Mouse (Mus musculus): ENCODE measurements around the gene Bckdk. TPM values are rescaled to one million over a fixed set of nuclear protein-coding genes. Genes with fewer than 3 reads are reported as not detected.
"Not testable (repeated sequence)": the region's sequence is repeated elsewhere in the genome, so short reads cannot be mapped to it uniquely, and the experiment has no call there.

Bckdk gene
- polyA plus RNA-seq, 1 experiment from 2014 or later, result 80.5 TPM

GRCm38 (mm10) chr7:127895891-127896290 is 8.0 kb upstream of the Bckdk start:
- not testable (repeated sequence) for DNase-seq (ENCODE audit: low spot score)

GRCm38 (mm10) chr7:127896384-127896783 is 7.5 kb upstream of the Bckdk start:
- peak; percentile 57 for DNase-seq (ENCODE audit: low spot score)

GRCm38 (mm10) chr7:127897542-127897941 is 6.3 kb upstream of the Bckdk start:
- DNase-seq (ENCODE audit: low spot score), result no peak

- peak; percentile 57 for DNase-seq (ENCODE audit: low spot score)
Measured at GRCm38 (mm10) chr7:127898179-127898956, 5.5 kb upstream of the Bckdk start.

- peak; percentile 46 for DNase-seq (ENCODE audit: low spot score)
Measured at GRCm38 (mm10) chr7:127899997-127900396, 3.9 kb upstream of the Bckdk start.

GRCm38 (mm10) chr7:127901772-127902171 is 2.1 kb upstream of the Bckdk start:
- DNase-seq (ENCODE audit: low spot score), result no peak

GRCm38 (mm10) chr7:127907939-127908338 is 4.1 kb downstream of the Bckdk start:
- DNase-seq (ENCODE audit: low spot score), result no peak

GRCm38 (mm10) chr7:127908656-127909055 is 4.8 kb downstream of the Bckdk start:
- no peak for DNase-seq (ENCODE audit: low spot score)

GRCm38 (mm10) chr7:127912190-127912871 is 8.4 kb downstream of the Bckdk start, which contains the start of gene Kat8:
Gene Kat8 (plus strand): TSS chr7:127912516.
- peak; percentile 91 for DNase-seq (ENCODE audit: low spot score)

GRCm38 (mm10) chr7:127912938-127913337 is 9.1 kb downstream of the Bckdk start:
- no peak for DNase-seq (ENCODE audit: low spot score)

GRCm38 (mm10) chr7:127915293-127915692 is 11.4 kb downstream of the Bckdk start:
- no peak for DNase-seq (ENCODE audit: low spot score)

GRCm38 (mm10) chr7:127918203-127918602 is 14.3 kb downstream of the Bckdk start:
- peak; percentile 67 for DNase-seq (ENCODE audit: low spot score)

GRCm38 (mm10) chr7:127919290-127919689 is 15.4 kb downstream of the Bckdk start:
- DNase-seq (ENCODE audit: low spot score), result no peak

- DNase-seq (ENCODE audit: low spot score), result no peak
Measured at GRCm38 (mm10) chr7:127921516-127921915, 17.6 kb downstream of the Bckdk start.

- no peak for DNase-seq (ENCODE audit: low spot score)
Measured at GRCm38 (mm10) chr7:127922451-127923275, 18.8 kb downstream of the Bckdk start.

GRCm38 (mm10) chr7:127923714-127924113 is 19.8 kb downstream of the Bckdk start:
- no peak for DNase-seq (ENCODE audit: low spot score)

GRCm38 (mm10) chr7:127925252-127925651 is 21.4 kb downstream of the Bckdk start:
- no peak for DNase-seq (ENCODE audit: low spot score)

GRCm38 (mm10) chr7:127926066-127926465 is 22.2 kb downstream of the Bckdk start:
- no peak for DNase-seq (ENCODE audit: low spot score)

- no peak for DNase-seq (ENCODE audit: low spot score)
Measured at GRCm38 (mm10) chr7:127926846-127927245, 23.0 kb downstream of the Bckdk start.

GRCm38 (mm10) chr7:127927726-127928125 is 23.8 kb downstream of the Bckdk start:
- DNase-seq (ENCODE audit: low spot score), result no peak

- no peak for DNase-seq (ENCODE audit: low spot score)
Measured at GRCm38 (mm10) chr7:127928596-127928995, 24.7 kb downstream of the Bckdk start.

- no peak for DNase-seq (ENCODE audit: low spot score)
Measured at GRCm38 (mm10) chr7:127929923-127930322, 26.0 kb downstream of the Bckdk start, which contains the start of gene Prss8. Gene Prss8 (minus strand): TSS chr7:127930104.
